ENCODE assay signal across 9 mouse cellular contexts in genomic region chr13:63330236-63330860, GRCm38 (mm10).
DNase-seq lines count a peak whose midpoint lies in the region; ATAC-seq lines count a peak whose summit lies in the region.
"Had no signal": no experiment of that assay in that cellular context is flagged by ENCODE, and none has a peak within 500 bp of the region (broad histone marks: within the 10 kb centered on the region; RNA-seq: fewer than 3 reads in every experiment).

No protein-coding gene starts in this region.

- ATAC-seq in embryonic facial prominence, embryonic 15.5 days (ENCODE audit: insufficient number of reproducible peaks, low FRiP score, low TSS enrichment, low read depth) = no peak

- no peaks in the 10 kb centered on the region for H3K36me3 ChIP-seq in embryonic facial prominence, embryonic 15.5 days
- H3K36me3 ChIP-seq: midbrain, embryonic 12.5 days had no signal

- H3K4me2 ChIP-seq in embryonic facial prominence, embryonic 15.5 days (replicated peaks) = 0 out of 2 replicates have a peak overlapping the region, but pooled peaks have one; percentile 9
- H3K4me2 ChIP-seq: midbrain, embryonic 12.5 days had no signal

- H3K27ac ChIP-seq in embryonic facial prominence, embryonic 15.5 days (replicated peaks) = peak overlapping the region; percentile 70
- H3K27ac ChIP-seq: midbrain, embryonic 12.5 days had no signal

- no peak overlapping the region for H3K4me3 ChIP-seq in embryonic facial prominence, embryonic 15.5 days (replicated peaks)
- H3K4me3 ChIP-seq: midbrain, embryonic 12.5 days had no signal

- H3K4me1 ChIP-seq in embryonic facial prominence, embryonic 15.5 days = peaks cover 36% of the 10 kb centered on the region

- no peaks in the 10 kb centered on the region for H3K27me3 ChIP-seq in embryonic facial prominence, embryonic 15.5 days

- peak; percentile 70 for DNase-seq in layer of hippocampus, adult 11-12 months (ENCODE audit: low spot score)
- DNase-seq in layer of hippocampus, adult 9-10 months (ENCODE audit: low spot score) = no peak
- peak; percentile 69 for DNase-seq in layer of hippocampus, adult 9-11 months
- DNase-seq in right cerebral cortex, postnatal 36 days (ENCODE audit: low spot score in 2 of 2) = peak; percentile 56 to 68
- no peak for DNase-seq in heart, adult 8-10 months (ENCODE audit: low spot score)
- DNase-seq in adrenal gland, postnatal 14 days = no peak
- DNase-seq in kidney, postnatal 14 days = no peak

- H3K9me3 ChIP-seq in embryonic facial prominence, embryonic 15.5 days (replicated peaks) = no peaks in the 10 kb centered on the region
- H3K9me3 ChIP-seq: midbrain, embryonic 12.5 days had no signal

- WGBS in embryonic facial prominence, embryonic 15.5 days = 34% methylated on average over 9 of the region's 9 CpGs

- H3K9ac ChIP-seq in embryonic facial prominence, embryonic 15.5 days = no peak overlapping the region
- H3K9ac ChIP-seq: midbrain, embryonic 12.5 days had no signal

Comparison
In these comparisons a context has a peak if more than half of its experiments do, and no peak if none do; other contexts are left out.
1. DNase-seq: peak in layer of hippocampus, adult 11-12 months (single experiment), layer of hippocampus, adult 9-11 months (single experiment) and right cerebral cortex, postnatal 36 days (2 of 2); none in layer of hippocampus, adult 9-10 months (single experiment), heart, adult 8-10 months (single experiment), adrenal gland, postnatal 14 days (single experiment) and kidney, postnatal 14 days (single experiment).